Comparison of ENCODE assay signal across 8 mouse cellular contexts in the genomic region with DNA sequence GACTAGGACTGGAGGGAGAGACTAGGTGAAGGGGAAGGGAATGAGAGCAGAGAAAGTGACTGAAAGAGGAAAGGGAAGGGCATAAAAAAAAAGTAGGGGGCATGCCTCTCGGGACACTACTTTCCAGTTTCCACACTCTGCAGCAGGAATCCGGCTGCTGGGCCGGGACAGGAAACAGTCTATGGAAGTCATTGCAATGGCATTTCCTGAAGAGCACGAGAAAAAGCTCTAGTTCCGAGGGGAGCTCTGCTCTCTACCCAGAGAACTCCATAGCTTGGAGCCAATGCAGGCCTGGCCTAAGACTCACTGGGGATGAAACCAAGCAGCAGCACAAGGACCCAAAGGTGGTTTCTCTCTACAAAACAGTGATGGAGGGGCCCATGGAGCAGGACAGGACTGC. TPM values are rescaled to one million over a fixed set of nuclear protein-coding genes. Genes with fewer than 3 reads are reported as not detected.
A peak's percentile ranks its signal among the peaks of the same experiment; 100 is the strongest.
DNase-seq lines count a peak whose midpoint lies in the region; ATAC-seq and TF ChIP-seq lines count a peak whose summit lies in the region.

No protein-coding gene starts in this region.

- peak; percentile 7 for DNase-seq in layer of hippocampus, adult 11-12 months (ENCODE audit: low spot score)
- no peak for DNase-seq in layer of hippocampus, postnatal 25 days (ENCODE audit: extremely low spot score in 1 of 2, low spot score in 1 of 2)
- no peak for DNase-seq in hindbrain, embryonic 11.5 days (ENCODE audit: low spot score)
- peak; percentile 61 for DNase-seq in limb, embryonic 14.5 days (ENCODE audit: low spot score)
- no peak for DNase-seq in right cerebral cortex, adult 18-20 months
- DNase-seq in testis, postnatal 10 days (ENCODE audit: low spot score): no peak

- no peaks in the 10 kb centered on the region for H3K9me3 ChIP-seq in embryonic facial prominence, embryonic 15.5 days (replicated peaks)
- no peaks in the 10 kb centered on the region for H3K9me3 ChIP-seq in hindbrain, embryonic 11.5 days (ENCODE audit: control insufficient read depth, low read length)
- H3K9me3 ChIP-seq in limb, embryonic 14.5 days (ENCODE audit: control insufficient read depth, low read length): no peaks in the 10 kb centered on the region
- H3K9me3 ChIP-seq in neural tube, embryonic 14.5 days (ENCODE audit: control insufficient read depth, low read length): no peaks in the 10 kb centered on the region

- 24% methylated on average over 5 of the region's 5 CpGs for whole genome bisulfite sequencing in embryonic facial prominence, embryonic 15.5 days
- WGBS in hindbrain, embryonic 11.5 days: 48% methylated on average over 5 of the region's 5 CpGs
- 18% methylated on average over 5 of the region's 5 CpGs for WGBS in limb, embryonic 14.5 days
- 63% methylated on average over 5 of the region's 5 CpGs for WGBS in neural tube, embryonic 14.5 days

- no peak overlapping the region for H3K4me2 ChIP-seq in embryonic facial prominence, embryonic 15.5 days (replicated peaks)
- no peak overlapping the region for H3K4me2 ChIP-seq in hindbrain, embryonic 11.5 days (replicated peaks; ENCODE audit: low read depth, low read length)
- H3K4me2 ChIP-seq in limb, embryonic 14.5 days (replicated peaks; ENCODE audit: low read depth, low read length, severe bottlenecking): peak overlapping the region; percentile 26; the same call in 1 of the 2 replicates
- no peak overlapping the region for H3K4me2 ChIP-seq in neural tube, embryonic 14.5 days (ENCODE audit: low read depth, low read length)

- TF ChIP-seq POLR2A in limb, embryonic 14.5 days (IDR thresholded peaks at IDR 0.05; ENCODE audit: borderline replicate concordance, extremely low read depth, insufficient read depth, insufficient read length): no peak

- peaks cover 20% of the 10 kb centered on the region for H3K36me3 ChIP-seq in embryonic facial prominence, embryonic 15.5 days
- peaks cover 5% of the 10 kb centered on the region; the same call in 1 of the 2 replicates for H3K36me3 ChIP-seq in hindbrain, embryonic 11.5 days (ENCODE audit: control insufficient read depth, insufficient read depth, low read length)
- peaks cover 16% of the 10 kb centered on the region; the same call in 1 of the 2 replicates for H3K36me3 ChIP-seq in limb, embryonic 14.5 days (ENCODE audit: control insufficient read depth, insufficient read depth, low read length)
- no peaks in the 10 kb centered on the region for H3K36me3 ChIP-seq in neural tube, embryonic 14.5 days (ENCODE audit: control insufficient read depth, insufficient read depth, low read length)

- H3K27me3 ChIP-seq in embryonic facial prominence, embryonic 15.5 days: no peaks in the 10 kb centered on the region
- no peaks in the 10 kb centered on the region for H3K27me3 ChIP-seq in hindbrain, embryonic 11.5 days (ENCODE audit: control insufficient read depth, insufficient read depth, low read length)
- no peaks in the 10 kb centered on the region for H3K27me3 ChIP-seq in limb, embryonic 14.5 days (ENCODE audit: control insufficient read depth, insufficient read depth, low read length)
- H3K27me3 ChIP-seq in neural tube, embryonic 14.5 days (ENCODE audit: control insufficient read depth, insufficient read depth, low read length): no peaks in the 10 kb centered on the region

- no peak overlapping the region for H3K9ac ChIP-seq in embryonic facial prominence, embryonic 15.5 days
- no peak overlapping the region for H3K9ac ChIP-seq in hindbrain, embryonic 11.5 days (ENCODE audit: low read depth, low read length)
- H3K9ac ChIP-seq in limb, embryonic 14.5 days (ENCODE audit: low read depth, low read length, severe bottlenecking): no peak overlapping the region
- no peak overlapping the region for H3K9ac ChIP-seq in neural tube, embryonic 14.5 days (replicated peaks; ENCODE audit: low read depth, low read length)

- H3K4me3 ChIP-seq in embryonic facial prominence, embryonic 15.5 days (replicated peaks): no peak overlapping the region
- H3K4me3 ChIP-seq in hindbrain, embryonic 11.5 days (ENCODE audit: low read depth, low read length): no peak overlapping the region
- H3K4me3 ChIP-seq in limb, embryonic 14.5 days (replicated peaks; ENCODE audit: low read length): no peak overlapping the region
- H3K4me3 ChIP-seq in neural tube, embryonic 14.5 days (ENCODE audit: low read depth, low read length): no peak overlapping the region

- H3K4me1 ChIP-seq in embryonic facial prominence, embryonic 15.5 days: peaks cover 73% of the 10 kb centered on the region
- peaks cover 8% of the 10 kb centered on the region for H3K4me1 ChIP-seq in hindbrain, embryonic 11.5 days (replicated peaks; ENCODE audit: control insufficient read depth, insufficient read depth, low read length)
- H3K4me1 ChIP-seq in limb, embryonic 14.5 days (ENCODE audit: control insufficient read depth, insufficient read depth, low read length): peaks cover 59% of the 10 kb centered on the region
- H3K4me1 ChIP-seq in neural tube, embryonic 14.5 days (ENCODE audit: control insufficient read depth, insufficient read depth, low read length): peaks cover 55% of the 10 kb centered on the region

- ATAC-seq in embryonic facial prominence, embryonic 15.5 days (ENCODE audit: insufficient number of reproducible peaks, low FRiP score, low TSS enrichment, low read depth): no peak
- no peak for ATAC-seq in hindbrain, embryonic 11.5 days (ENCODE audit: low FRiP score)
- 0 out of 2 replicates have a peak, but pooled peaks have one; percentile 20 for ATAC-seq in limb, embryonic 14.5 days (ENCODE audit: low FRiP score, low read depth)
- no peak for ATAC-seq in neural tube, embryonic 14.5 days (ENCODE audit: low read depth)

- peak overlapping the region; percentile 82 for H3K27ac ChIP-seq in embryonic facial prominence, embryonic 15.5 days (replicated peaks)
- H3K27ac ChIP-seq in hindbrain, embryonic 11.5 days (ENCODE audit: low read depth, low read length): peak overlapping the region; percentile 30; the same call in 1 of the 2 replicates
- peak overlapping the region; percentile 85 for H3K27ac ChIP-seq in limb, embryonic 14.5 days (replicated peaks; ENCODE audit: low read depth, low read length)
- 0 out of 2 replicates have a peak overlapping the region, but pooled peaks have one; percentile 52 for H3K27ac ChIP-seq in neural tube, embryonic 14.5 days (ENCODE audit: low read depth, low read length)

RNA-seq across cellular contexts. Expression of a gene that starts 10.5 kb away (rescaled TPM):
- 100 to 1,000 TPM; 121 to 144 TPM for total RNA-seq in layer of hippocampus, postnatal 25 days (2021)
- polyA plus RNA-seq in embryonic facial prominence, embryonic 15.5 days (2015; fragmentation: Nextera tagmentation; extraction: Ambion mirVana): 99.1 and 99.7 TPM in 2 replicates
- polyA plus RNA-seq in hindbrain, embryonic 11.5 days (2014; fragmentation: Nextera tagmentation; extraction: Ambion mirVana): 129 and 134 TPM in 2 replicates
- 46.8 and 54.3 TPM in 2 replicates for polyA plus RNA-seq in limb, embryonic 14.5 days (2012; rRNA removed)
- 91.2 and 96.3 TPM in 2 replicates for polyA plus RNA-seq in limb, embryonic 14.5 days (2014; fragmentation: Nextera tagmentation; extraction: Ambion mirVana)
- polyA plus RNA-seq in neural tube, embryonic 14.5 days (2014; fragmentation: Nextera tagmentation; extraction: Ambion mirVana): 142 and 159 TPM in 2 replicates

RNA-seq across cellular contexts. Expression of a gene that starts 26.7 kb away (rescaled TPM):
- 1 to 10 TPM; 1.5 to 2.6 TPM for total RNA-seq in layer of hippocampus, postnatal 25 days (2021)
- 60.1 and 60.6 TPM in 2 replicates for polyA plus RNA-seq in embryonic facial prominence, embryonic 15.5 days (2015; fragmentation: Nextera tagmentation; extraction: Ambion mirVana)
- polyA plus RNA-seq in hindbrain, embryonic 11.5 days (2014; fragmentation: Nextera tagmentation; extraction: Ambion mirVana): 139 and 140 TPM in 2 replicates
- 36.0 and 51.3 TPM in 2 replicates for polyA plus RNA-seq in limb, embryonic 14.5 days (2012; rRNA removed)
- polyA plus RNA-seq in limb, embryonic 14.5 days (2014; fragmentation: Nextera tagmentation; extraction: Ambion mirVana): 71.8 and 83.6 TPM in 2 replicates
- 7.5 and 12.6 TPM in 2 replicates for polyA plus RNA-seq in neural tube, embryonic 14.5 days (2014; fragmentation: Nextera tagmentation; extraction: Ambion mirVana)

Comparison
In these comparisons a context has a peak if more than half of its experiments do, and no peak if none do; other contexts are left out.
1. DNase-seq: peak in layer of hippocampus, adult 11-12 months (single experiment) and limb, embryonic 14.5 days (single experiment); none in layer of hippocampus, postnatal 25 days (0 of 2), hindbrain, embryonic 11.5 days (single experiment), right cerebral cortex, adult 18-20 months (single experiment) and testis, postnatal 10 days (single experiment).
2. H3K27ac ChIP-seq: peak in every context shown above with its lines; median percentile 85 in limb, embryonic 14.5 days; 82 in embryonic facial prominence, embryonic 15.5 days; 52 in neural tube, embryonic 14.5 days; 30 in hindbrain, embryonic 11.5 days.